Mouse (Mus musculus) C2C12 (cell line): ENCODE data around the gene Snx5.

Experiments
- CEBPB ChIP-seq: IDR thresholded peaks from one replicate; pipeline ENCODE4 v1.6.1; 2011; ENCODE audit warnings: low read depth, mild to moderate bottlenecking, control low read depth, moderate library complexity
- CTCF ChIP-seq: IDR thresholded peaks from one replicate; pipeline ENCODE4 v1.5.1; 2011; ENCODE audit not compliant: control insufficient read depth, insufficient read depth, insufficient read length
- MAX ChIP-seq: IDR thresholded peaks from one replicate; pipeline ENCODE4 v1.6.1; 2011; ENCODE audit warnings: mild to moderate bottlenecking, control low read depth
- MYOD1 ChIP-seq: IDR thresholded peaks from one replicate; pipeline ENCODE4 v1.6.1; 2011; ENCODE audit warnings: low read depth; ENCODE audit not compliant: control insufficient read depth, insufficient read length
- MYOG ChIP-seq: IDR thresholded peaks from one replicate; pipeline ENCODE4 v1.6.1; 2011; ENCODE audit not compliant: control insufficient read depth, insufficient read length; ENCODE audit errors: extremely low read depth
- USF1 ChIP-seq: IDR thresholded peaks from one replicate; pipeline ENCODE4 v1.6.1; 2011; ENCODE audit warnings: low read depth, mild to moderate bottlenecking, control low read depth, moderate library complexity

GRCm38 (mm10) chr2:144311372-144311771 is 40.7 kb upstream of the Snx5 start:
- TF ChIP-seq CTCF (no peak), MAX (no peak), CEBPB (no peak), MYOG (no peak), USF1 (no peak), MYOD1 (no peak)
